7 mouse cellular contexts compared by ENCODE assay signal in genomic region chr3:19904446-19905275, GRCm38 (mm10). TPM values are rescaled to one million over a fixed set of nuclear protein-coding genes. Genes with fewer than 3 reads are reported as not detected.
DNase-seq lines count a peak whose midpoint lies in the region; ATAC-seq and TF ChIP-seq lines count a peak whose summit lies in the region.

No protein-coding gene starts in this region.

- no peak for TF ChIP-seq EP300 in lung, postnatal 0 days (IDR thresholded peaks at IDR 0.05)

- intact Hi-C loops in heart, postnatal 36 days (cut with DNase I) = loop anchor here (1.0 to 5.0 kb wide), 3 partner anchors 99 to 295 kb away; no protein-coding TSS in a partner anchor

- peak; percentile 14 to 42 for DNase-seq in CD8-positive naive resting alpha-beta T cell, adult 2 months (ENCODE audit: low read depth in 2 of 2, low spot score in 2 of 2)
- peak; percentile 53 to 63 for DNase-seq in heart, postnatal 36 days
- DNase-seq in kidney, postnatal 36 days = peak; percentile 42 to 71
- DNase-seq in lung, postnatal 0 days (ENCODE audit: low spot score) = peak; percentile 60
- peak; percentile 39 for DNase-seq in retina, adult 2 months (ENCODE audit: low read depth, low spot score)

- H3K9ac ChIP-seq in embryonic facial prominence, embryonic 12.5 days = no peak overlapping the region
- H3K9ac ChIP-seq in lung, postnatal 0 days (replicated peaks; ENCODE audit: low read depth) = no peak overlapping the region

- H3K27ac ChIP-seq in embryonic facial prominence, embryonic 12.5 days = no peak overlapping the region
- no peak overlapping the region for H3K27ac ChIP-seq in lung, postnatal 0 days (ENCODE audit: low read length)

- 31% methylated on average over 5 of the region's 5 CpGs for WGBS in embryonic facial prominence, embryonic 12.5 days
- WGBS in lung, postnatal 0 days = 26% methylated on average over 5 of the region's 5 CpGs

- H3K4me1 ChIP-seq in embryonic facial prominence, embryonic 12.5 days = no peaks in the 10 kb centered on the region
- H3K4me1 ChIP-seq in lung, postnatal 0 days (ENCODE audit: insufficient read depth, low read depth, low read length) = no peaks in the 10 kb centered on the region

- H3K4me3 ChIP-seq in embryonic facial prominence, embryonic 12.5 days = no peak overlapping the region
- H3K4me3 ChIP-seq in lung, postnatal 0 days (ENCODE audit: low read depth, low read length) = no peak overlapping the region

- H3K4me2 ChIP-seq in embryonic facial prominence, embryonic 12.5 days (replicated peaks) = no peak overlapping the region
- no peak overlapping the region for H3K4me2 ChIP-seq in lung, postnatal 0 days (replicated peaks; ENCODE audit: low read depth, low read length)

- no peaks in the 10 kb centered on the region for H3K27me3 ChIP-seq in embryonic facial prominence, embryonic 12.5 days
- H3K27me3 ChIP-seq in lung, postnatal 0 days (replicated peaks; ENCODE audit: insufficient read depth, low read length) = no peaks in the 10 kb centered on the region

- no peaks in the 10 kb centered on the region for H3K9me3 ChIP-seq in embryonic facial prominence, embryonic 12.5 days
- no peaks in the 10 kb centered on the region for H3K9me3 ChIP-seq in lung, postnatal 0 days (ENCODE audit: low read length)

- peak; percentile 83 for TF ChIP-seq CTCF in lung, postnatal 0 days (IDR thresholded peaks at IDR 0.05)

- peak; percentile 61 for ATAC-seq in activated CD4-positive, CD25-positive, alpha-beta regulatory T cell, adult 4 months
- ATAC-seq in embryonic facial prominence, embryonic 12.5 days (ENCODE audit: insufficient number of reproducible peaks, insufficient read depth, low FRiP score, low TSS enrichment) = peak; percentile 74; the same call in 1 of the 2 replicates
- peak; percentile 66; the same call in 1 of the 2 replicates for ATAC-seq in lung, postnatal 0 days

- H3K36me3 ChIP-seq in embryonic facial prominence, embryonic 12.5 days = no peaks in the 10 kb centered on the region
- no peaks in the 10 kb centered on the region for H3K36me3 ChIP-seq in lung, postnatal 0 days (ENCODE audit: insufficient read depth, low read length)

RNA-seq across cellular contexts. Expression of gene Cp, which starts 52.2 kb away (rescaled TPM):
- under 1 TPM; 0.24 to 0.37 TPM for polyA plus RNA-seq in activated CD4-positive, CD25-positive, alpha-beta regulatory T cell, adult 4 months (2017; shearing (Covaris generic))
- 3.2 and 6.1 TPM in 2 replicates for polyA plus RNA-seq in embryonic facial prominence, embryonic 12.5 days (2016; fragmentation: Nextera tagmentation; extraction: Ambion mirVana)
- 10 to 100 TPM; 31.6 to 39.3 TPM for total RNA-seq in heart, postnatal 36 days (2021)
- 76.1 and 76.4 TPM in 2 replicates for polyA plus RNA-seq in lung, postnatal 0 days (2015; fragmentation: Nextera tagmentation; extraction: Ambion mirVana)

Comparison
In these comparisons a context has a peak if more than half of its experiments do, and no peak if none do; other contexts are left out.
1. RNA of gene Cp, which starts 52.2 kb away (polyA plus RNA-seq): 76.1 to 76.4 TPM in lung, postnatal 0 days; 3.2 to 6.1 TPM in embryonic facial prominence, embryonic 12.5 days and 0.24 to 0.37 TPM in activated CD4-positive, CD25-positive, alpha-beta regulatory T cell, adult 4 months; every median in the first group is over 10 times any median in the second.
2. Peak in every context shown above with its lines, with median percentiles within 50 percentile points of each other: DNase-seq and ATAC-seq.